Mouse (Mus musculus): Measurements from ENCODE around the gene Gm10053. TPM values are rescaled to one million over a fixed set of nuclear protein-coding genes. Genes with fewer than 3 reads are reported as not detected.

The Gm10053 gene
- polyA plus RNA-seq, 1 experiment from 2014 or later: 300 TPM

DNA sequence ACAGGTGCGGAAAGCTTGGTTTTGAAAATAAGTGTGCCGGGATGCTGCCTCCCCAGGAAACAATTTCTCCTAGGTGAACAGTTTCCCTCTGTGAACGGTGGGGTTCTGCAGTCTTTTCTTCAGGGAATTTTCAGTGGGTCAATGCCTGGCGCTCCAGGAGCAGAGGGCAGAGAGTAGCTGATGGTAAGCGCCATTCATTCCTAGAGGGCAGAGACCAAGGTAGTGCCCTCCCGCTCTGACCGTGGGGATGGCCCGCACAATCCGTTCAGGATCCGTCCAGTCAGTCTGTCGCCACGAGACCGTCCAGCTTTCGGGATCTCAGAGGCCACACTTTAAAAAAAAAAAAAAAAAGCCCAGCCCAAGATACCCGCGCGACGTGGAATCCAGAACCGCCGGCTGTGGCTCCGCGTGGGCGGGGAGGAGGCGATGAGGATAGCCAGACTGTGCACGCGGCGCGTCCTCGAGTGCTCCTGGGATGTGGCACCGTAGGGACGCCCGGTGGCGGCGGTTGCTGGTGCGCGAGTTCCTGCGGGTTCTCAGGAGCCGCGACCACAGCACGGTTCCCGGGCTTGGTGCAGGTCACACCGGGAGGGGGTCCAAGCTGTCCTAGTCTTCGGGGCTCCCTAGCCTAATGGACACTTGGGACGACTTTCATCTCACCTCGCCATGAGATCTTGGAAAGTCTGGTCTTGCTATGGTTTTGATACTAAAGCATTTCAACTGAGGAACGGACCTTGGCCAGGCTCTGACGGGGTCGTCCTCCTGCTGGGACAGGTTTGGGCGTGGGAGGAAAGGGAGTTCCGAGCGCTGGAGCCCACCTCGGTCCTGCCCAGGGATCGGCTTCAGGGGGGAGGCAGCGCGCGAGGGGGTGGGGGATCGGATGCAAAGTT is 21.8 kb downstream of the Gm10053 start:
- Histone ChIP-seq H3K27ac (ENCODE audit: low read depth) (no peak overlapping the region), H3K4me2 (ENCODE audit: low read length) (peak overlapping the region; percentile 37; the same call in 1 of the 2 replicates), H3K4me3 (ENCODE audit: low read depth, low read length) (peak overlapping the region; percentile 11; the same call in 1 of the 2 replicates), H3K27me3 (replicated peaks; ENCODE audit: control insufficient read depth, insufficient read depth, low read length) (peaks cover 73% of the 10 kb centered on the region), H3K9me3 (ENCODE audit: control insufficient read depth, low read length) (no peaks in the 10 kb centered on the region), H3K36me3 (ENCODE audit: control insufficient read depth, insufficient read depth, low read length) (no peaks in the 10 kb centered on the region), H3K4me1 (replicated peaks; ENCODE audit: control insufficient read depth, insufficient read depth, low read length) (peaks cover 12% of the 10 kb centered on the region), H3K9ac (ENCODE audit: low read length) (no peak overlapping the region)
- DNase-seq (ENCODE audit: low spot score): peak; percentile 71
- 1% methylated on average over 57 of the region's 57 CpGs for WGBS
- ATAC-seq (replicated peaks; ENCODE audit: low FRiP score, low TSS enrichment, low read depth): no peak

DNA sequence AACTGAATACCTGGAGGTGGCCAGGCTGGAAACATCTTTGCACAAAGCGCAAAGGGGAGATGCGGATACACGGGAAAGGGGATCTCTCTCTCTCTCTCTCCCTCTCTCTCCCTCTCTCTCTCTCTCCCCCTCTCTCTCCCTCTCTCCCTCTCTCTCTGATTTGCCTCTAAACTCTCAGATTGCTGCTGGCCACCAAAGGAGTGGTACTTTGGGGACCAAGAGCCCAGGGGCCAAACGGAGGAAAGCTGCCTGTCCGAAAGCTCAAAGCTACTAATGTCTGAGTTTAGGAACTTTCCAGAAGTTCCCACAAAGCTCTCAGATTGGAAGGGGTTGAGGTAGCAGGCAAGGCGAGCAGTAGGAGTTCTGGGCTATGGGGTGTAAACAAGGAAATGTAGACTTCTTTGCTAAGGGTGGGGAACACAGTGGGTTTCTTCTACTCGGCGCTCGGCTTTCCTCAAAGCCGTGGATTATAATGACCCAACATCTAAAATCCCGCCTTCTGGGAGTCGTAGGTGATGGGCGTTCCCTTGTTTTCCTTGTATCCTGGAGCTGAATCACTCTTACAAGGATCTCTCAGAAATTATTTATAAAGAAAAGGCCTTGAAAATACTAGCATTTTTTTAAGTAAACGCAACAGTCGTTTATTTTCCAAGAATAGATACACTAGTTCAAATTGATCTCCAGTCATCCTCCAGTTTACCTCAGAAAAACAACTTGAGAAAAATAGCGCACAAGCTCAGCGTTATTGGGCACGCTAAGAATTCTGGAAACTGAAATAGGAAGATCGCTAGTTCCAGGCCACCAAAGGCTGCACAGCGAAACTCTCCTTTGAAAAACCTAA is 22.6 kb downstream of the Gm10053 start:
- peaks cover 12% of the 10 kb centered on the region for H3K4me1 ChIP-seq (replicated peaks; ENCODE audit: control insufficient read depth, insufficient read depth, low read length)
- peak; percentile 75 for DNase-seq (ENCODE audit: low spot score)
- H3K4me2 ChIP-seq (ENCODE audit: low read length): no peak overlapping the region
- no peak overlapping the region; the same call in 1 of the 2 replicates for H3K4me3 ChIP-seq (ENCODE audit: low read depth, low read length)
- H3K27me3 ChIP-seq (replicated peaks; ENCODE audit: control insufficient read depth, insufficient read depth, low read length): peaks cover 81% of the 10 kb centered on the region
- no peaks in the 10 kb centered on the region for H3K9me3 ChIP-seq (ENCODE audit: control insufficient read depth, low read length)
- H3K27ac ChIP-seq (ENCODE audit: low read depth): no peak overlapping the region
- 2% methylated on average over 20 of the region's 20 CpGs for WGBS
- no peak for ATAC-seq (replicated peaks; ENCODE audit: low FRiP score, low TSS enrichment, low read depth)
- H3K36me3 ChIP-seq (ENCODE audit: control insufficient read depth, insufficient read depth, low read length): no peaks in the 10 kb centered on the region
- H3K9ac ChIP-seq (ENCODE audit: low read length): no peak overlapping the region

DNA sequence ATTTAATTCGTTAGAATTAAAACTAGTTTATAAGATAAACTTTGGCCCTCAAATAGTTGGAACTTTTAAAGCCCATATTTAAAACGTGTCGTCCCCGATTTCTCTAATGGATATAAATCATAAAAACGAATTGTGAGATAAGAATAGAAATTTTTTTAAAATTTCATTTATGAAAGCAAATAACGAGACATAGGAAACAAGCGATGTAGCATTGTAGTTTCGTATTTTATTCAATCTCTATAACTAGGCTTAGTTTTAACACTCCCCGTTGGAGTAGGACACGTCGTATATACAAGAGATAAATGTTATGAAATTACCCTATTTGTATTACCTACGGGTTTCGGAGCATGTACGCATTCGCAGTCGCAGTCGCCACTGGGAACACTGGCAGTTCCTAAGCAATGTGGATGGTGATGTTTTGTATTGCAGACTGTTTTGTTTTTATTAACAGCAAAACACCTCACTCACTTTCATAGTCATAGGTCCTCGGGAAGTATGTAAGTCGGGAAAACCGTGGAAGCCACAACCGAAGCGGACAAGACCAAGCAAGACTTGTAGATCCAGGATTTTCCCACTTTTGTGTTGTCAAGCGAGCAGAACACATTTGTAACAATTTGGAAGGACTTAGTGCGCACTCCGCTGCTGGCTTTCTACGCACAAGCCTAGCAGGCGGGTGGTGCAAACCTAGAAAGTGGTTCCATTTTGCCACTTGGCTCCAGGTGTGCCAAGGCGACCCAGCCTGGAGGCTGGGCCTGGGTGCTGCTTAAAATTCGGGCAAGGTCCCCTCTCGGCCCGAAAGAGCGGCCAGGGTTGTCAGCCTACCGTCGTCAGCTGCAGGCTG is 23.5 kb downstream of the Gm10053 start:
- no peaks in the 10 kb centered on the region for H3K36me3 ChIP-seq (ENCODE audit: control insufficient read depth, insufficient read depth, low read length)
- H3K9me3 ChIP-seq (ENCODE audit: control insufficient read depth, low read length): no peaks in the 10 kb centered on the region
- H3K4me1 ChIP-seq (replicated peaks; ENCODE audit: control insufficient read depth, insufficient read depth, low read length): peaks cover 12% of the 10 kb centered on the region
- H3K27me3 ChIP-seq (replicated peaks; ENCODE audit: control insufficient read depth, insufficient read depth, low read length): peaks cover 90% of the 10 kb centered on the region
- no peak overlapping the region; the same call in 1 of the 2 replicates for H3K4me2 ChIP-seq (ENCODE audit: low read length)
- no peak overlapping the region for H3K9ac ChIP-seq (ENCODE audit: low read length)
- WGBS: 4% methylated on average over 34 of the region's 34 CpGs
- H3K4me3 ChIP-seq (ENCODE audit: low read depth, low read length): peak overlapping the region; percentile 31; the same call in 1 of the 2 replicates
- DNase-seq (ENCODE audit: low spot score): peak; percentile 78
- H3K27ac ChIP-seq (ENCODE audit: low read depth): no peak overlapping the region
- no peak for ATAC-seq (replicated peaks; ENCODE audit: low FRiP score, low TSS enrichment, low read depth)

DNA sequence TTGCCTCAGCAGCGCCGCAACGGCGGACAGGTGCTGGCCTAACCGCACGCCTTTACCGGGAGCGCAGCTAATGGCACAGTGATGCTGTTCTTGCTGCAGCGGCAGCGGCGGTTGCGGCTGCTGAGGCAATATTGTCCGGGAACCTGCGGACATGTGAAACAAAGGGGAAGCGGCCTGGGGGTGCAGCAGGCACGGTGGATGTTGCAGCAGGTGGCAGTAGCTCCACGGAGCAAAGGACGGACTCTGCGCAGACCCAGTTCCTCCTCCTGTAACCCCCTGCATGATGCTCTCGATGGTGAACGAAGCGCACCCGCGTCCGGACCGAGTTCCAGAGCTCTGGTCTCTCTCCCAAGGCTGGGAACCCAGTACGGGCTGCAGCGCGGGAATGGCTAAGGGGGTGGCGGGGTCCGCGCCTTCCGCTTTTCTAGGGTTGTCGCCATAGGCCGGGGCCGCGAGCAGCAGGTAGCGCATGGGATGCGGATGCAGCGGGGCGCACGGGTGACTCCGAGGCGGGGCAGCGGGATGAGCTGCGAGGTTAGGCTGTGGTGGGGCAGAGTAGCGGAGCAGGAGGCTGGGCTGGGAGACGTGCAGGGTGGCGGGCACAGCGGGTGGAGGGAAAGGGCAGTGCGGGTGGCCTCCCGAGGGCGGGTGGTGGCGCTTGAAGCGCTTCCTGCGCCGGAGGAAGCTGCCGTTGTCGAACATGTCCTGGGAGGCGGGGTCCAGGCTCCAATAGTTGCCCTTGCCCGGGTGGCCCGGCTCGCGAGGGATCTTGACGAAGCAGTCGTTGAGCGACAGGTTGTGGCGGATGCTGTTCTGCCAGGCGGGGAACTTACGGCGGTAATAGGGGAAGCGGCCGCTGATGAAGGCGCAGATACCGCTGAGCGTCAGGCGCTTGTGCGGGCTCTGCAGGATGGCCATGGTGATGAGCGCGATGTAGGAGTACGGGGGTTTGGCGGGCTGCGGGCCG is 24.4 kb downstream of the Gm10053 start:
- WGBS: under 1% methylated on average over 84 of the region's 84 CpGs
- ATAC-seq (replicated peaks; ENCODE audit: low FRiP score, low TSS enrichment, low read depth) (no peak), DNase-seq (ENCODE audit: low spot score) (peak; percentile 84)
- H3K36me3 ChIP-seq (ENCODE audit: control insufficient read depth, insufficient read depth, low read length): no peaks in the 10 kb centered on the region
- H3K9ac ChIP-seq (ENCODE audit: low read length): no peak overlapping the region
- peaks cover 12% of the 10 kb centered on the region for H3K4me1 ChIP-seq (replicated peaks; ENCODE audit: control insufficient read depth, insufficient read depth, low read length)
- no peaks in the 10 kb centered on the region for H3K9me3 ChIP-seq (ENCODE audit: control insufficient read depth, low read length)
- H3K27me3 ChIP-seq (replicated peaks; ENCODE audit: control insufficient read depth, insufficient read depth, low read length): peaks cover 97% of the 10 kb centered on the region
- peak overlapping the region; percentile 31 for H3K4me3 ChIP-seq (ENCODE audit: low read depth, low read length)
- peak overlapping the region; percentile 53 for H3K4me2 ChIP-seq (ENCODE audit: low read length)
- H3K27ac ChIP-seq (ENCODE audit: low read depth): no peak overlapping the region

DNA sequence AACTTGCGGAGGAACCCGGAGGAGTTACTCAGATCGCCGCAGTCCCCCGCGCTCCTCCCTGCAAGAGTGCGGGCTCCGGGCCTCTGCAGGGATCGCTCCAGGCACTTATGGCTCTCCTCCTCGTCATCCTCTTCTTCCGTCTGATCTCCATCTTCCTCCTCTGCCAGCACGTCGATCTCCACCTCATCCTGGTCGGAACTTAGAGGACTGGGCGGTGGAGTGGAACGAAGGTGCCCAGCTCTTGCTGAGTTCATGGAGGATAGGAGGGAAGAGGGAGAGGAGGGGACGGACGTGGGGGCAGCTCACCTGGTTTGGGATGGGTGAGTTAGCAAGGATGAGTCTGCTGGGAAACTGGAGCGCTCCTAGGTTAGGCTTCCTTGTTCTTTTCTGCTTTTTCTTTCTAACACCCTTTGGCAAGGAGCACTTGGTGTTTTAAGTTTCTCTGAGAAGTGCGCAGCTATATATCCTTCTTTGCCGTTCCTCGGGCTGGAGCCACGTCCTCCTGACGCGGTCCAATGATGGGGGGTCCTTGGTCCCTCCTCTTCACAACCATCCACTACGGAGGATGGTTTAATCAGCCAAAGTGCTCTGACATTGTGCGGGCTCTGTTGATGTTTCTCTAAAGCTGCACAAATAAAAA is 25.2 kb downstream of the Gm10053 start, which contains the start of gene Foxd4:
Gene Foxd4, minus strand, starts transcription at position 617 of the 640 bp plus-strand sequence.
- Histone ChIP-seq H3K4me2 (ENCODE audit: low read length) (peak within 1 kb of the TSS; percentile 53), H3K27me3 (replicated peaks; ENCODE audit: control insufficient read depth, insufficient read depth, low read length) (peaks cover 91% of the 10 kb centered on the region), H3K9ac (ENCODE audit: low read length) (no peak within 1 kb of the TSS), H3K27ac (ENCODE audit: low read depth) (no peak within 1 kb of the TSS), H3K36me3 (ENCODE audit: control insufficient read depth, insufficient read depth, low read length) (no peaks in the 10 kb centered on the region), H3K4me3 (ENCODE audit: low read depth, low read length) (peak within 1 kb of the TSS; percentile 31), H3K9me3 (ENCODE audit: control insufficient read depth, low read length) (no peaks in the 10 kb centered on the region), H3K4me1 (replicated peaks; ENCODE audit: control insufficient read depth, insufficient read depth, low read length) (peaks cover 12% of the 10 kb centered on the region)
- DNase-seq (ENCODE audit: low spot score): peak; percentile 75
- no peak for ATAC-seq (replicated peaks; ENCODE audit: low FRiP score, low TSS enrichment, low read depth)
- WGBS: under 1% methylated on average over 27 of the region's 27 CpGs

DNA sequence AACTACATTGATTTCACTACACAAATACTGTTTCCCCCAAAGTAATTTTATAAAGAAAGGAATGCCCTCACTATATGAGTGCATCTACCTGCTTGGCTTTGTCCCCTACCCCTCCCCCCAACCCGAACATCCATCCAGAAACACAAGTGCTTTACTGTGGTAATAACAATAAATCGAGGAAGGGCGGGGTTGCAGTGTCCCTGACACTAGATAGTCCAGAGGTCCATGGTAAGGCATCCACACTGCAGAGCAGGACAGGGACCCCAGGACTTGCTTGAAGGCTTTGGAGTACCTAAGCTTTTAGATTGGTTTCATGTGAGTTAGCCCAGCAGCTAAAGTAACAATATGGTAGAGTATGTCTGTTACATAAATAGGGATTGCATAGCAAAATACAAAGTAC is 26.2 kb downstream of the Gm10053 start:
- no peak overlapping the region for H3K27ac ChIP-seq (ENCODE audit: low read depth)
- H3K36me3 ChIP-seq (ENCODE audit: control insufficient read depth, insufficient read depth, low read length): no peaks in the 10 kb centered on the region
- no peaks in the 10 kb centered on the region for H3K9me3 ChIP-seq (ENCODE audit: control insufficient read depth, low read length)
- peaks cover 83% of the 10 kb centered on the region for H3K27me3 ChIP-seq (replicated peaks; ENCODE audit: control insufficient read depth, insufficient read depth, low read length)
- H3K9ac ChIP-seq (ENCODE audit: low read length): no peak overlapping the region
- DNase-seq (ENCODE audit: low spot score) (peak; percentile 51), ATAC-seq (replicated peaks; ENCODE audit: low FRiP score, low TSS enrichment, low read depth) (no peak)
- no peak overlapping the region for H3K4me2 ChIP-seq (ENCODE audit: low read length)
- 6% methylated on average over 3 of the region's 3 CpGs for WGBS
- no peak overlapping the region for H3K4me3 ChIP-seq (ENCODE audit: low read depth, low read length)
- peaks cover 12% of the 10 kb centered on the region for H3K4me1 ChIP-seq (replicated peaks; ENCODE audit: control insufficient read depth, insufficient read depth, low read length)

DNA sequence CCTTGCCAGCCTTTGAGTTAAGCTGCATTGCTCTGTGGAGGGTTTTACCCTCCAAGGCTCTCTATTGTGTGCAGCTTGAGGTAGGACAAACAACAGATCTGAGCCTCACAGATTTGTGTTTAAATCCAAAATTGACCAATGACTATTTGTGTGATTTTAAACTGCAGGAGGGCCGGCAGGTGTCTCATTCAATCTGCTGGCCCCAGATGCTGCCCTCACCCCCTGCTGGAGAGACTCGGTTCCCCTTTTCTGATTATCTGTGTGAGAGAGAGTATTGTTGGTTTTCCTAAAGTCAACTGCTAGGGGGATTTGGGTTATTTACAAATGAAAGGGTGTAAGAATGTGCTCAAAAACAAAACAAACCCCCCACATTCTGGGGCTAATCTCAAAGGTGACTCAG is 26.8 kb downstream of the Gm10053 start:
- DNase-seq (ENCODE audit: low spot score): peak; percentile 49
- Histone ChIP-seq H3K9ac (ENCODE audit: low read length) (no peak overlapping the region), H3K4me1 (replicated peaks; ENCODE audit: control insufficient read depth, insufficient read depth, low read length) (peaks cover 10% of the 10 kb centered on the region), H3K9me3 (ENCODE audit: control insufficient read depth, low read length) (no peaks in the 10 kb centered on the region), H3K36me3 (ENCODE audit: control insufficient read depth, insufficient read depth, low read length) (no peaks in the 10 kb centered on the region), H3K27ac (ENCODE audit: low read depth) (no peak overlapping the region), H3K4me2 (ENCODE audit: low read length) (no peak overlapping the region), H3K4me3 (ENCODE audit: low read depth, low read length) (no peak overlapping the region), H3K27me3 (replicated peaks; ENCODE audit: control insufficient read depth, insufficient read depth, low read length) (peaks cover 77% of the 10 kb centered on the region)
- WGBS: 3% methylated on average over 2 of the region's 2 CpGs
- ATAC-seq (replicated peaks; ENCODE audit: low FRiP score, low TSS enrichment, low read depth): no peak

All from intestine, embryonic 14.5 days (tissue).